Mouse (Mus musculus): ENCODE data around the gene Ncapg2. TPM values are rescaled to one million over a fixed set of nuclear protein-coding genes. Genes with fewer than 3 reads are reported as not detected.

Ncapg2 gene
- polyA plus RNA-seq (2015; fragmentation: Nextera tagmentation; extraction: Ambion mirVana), result 10.8 TPM in 2 replicates

GRCm38 (mm10) chr12:116405045-116405835 is at the start of gene Ncapg2:
Gene Ncapg2, plus strand, starts transcription at chr12:116405402.

GRCm38 (mm10) chr12:116485591-116486403 is 80.6 kb downstream of the Ncapg2 start, which contains the start of gene Ptprn2:
Gene Ptprn2, plus strand, starts transcription at chr12:116485720.

Other genes with a start within 250 kb of the Ncapg2 start
- 10.2 and 14.2 TPM in 2 replicates for gene Wdr60, start 142.4 kb upstream of the Ncapg2 start, polyA plus RNA-seq (2015; fragmentation: Nextera tagmentation; extraction: Ambion mirVana)
- not detected in 2 replicates for gene Gm11027, start 130.0 kb upstream of the Ncapg2 start, polyA plus RNA-seq (2015; fragmentation: Nextera tagmentation; extraction: Ambion mirVana)
- 11.5 and 12.2 TPM in 2 replicates for gene Esyt2, start 124.2 kb upstream of the Ncapg2 start, polyA plus RNA-seq (2015; fragmentation: Nextera tagmentation; extraction: Ambion mirVana)
- 2.2 and 3.5 TPM in 2 replicates for gene Ptprn2, start 80.3 kb downstream of the Ncapg2 start, polyA plus RNA-seq (2015; fragmentation: Nextera tagmentation; extraction: Ambion mirVana)